Mouse (Mus musculus) lung, adult 10 weeks (tissue): Measurements from ENCODE around the gene Rpl39l. TPM values are rescaled to one million over a fixed set of nuclear protein-coding genes. Genes with fewer than 3 reads are reported as not detected.

Source experiments
- polyA plus RNA-seq: library from polyadenylated mRNA; stranded (reverse); fragments of 350-450 nt; fragmentation: Illumina TruSeq; extraction: RNeasy Lipid Tissue Mini Kit (QIAGEN cat#74804); gene quantifications from one replicate; pipeline ENCODE4 v1.2.3, GENCODE M21; 2014; ENCODE audit warnings: low read depth, low replicate concordance; ENCODE audit not compliant: insufficient read depth

The Rpl39l gene
- polyA plus RNA-seq: 0.58 TPM

DNA sequence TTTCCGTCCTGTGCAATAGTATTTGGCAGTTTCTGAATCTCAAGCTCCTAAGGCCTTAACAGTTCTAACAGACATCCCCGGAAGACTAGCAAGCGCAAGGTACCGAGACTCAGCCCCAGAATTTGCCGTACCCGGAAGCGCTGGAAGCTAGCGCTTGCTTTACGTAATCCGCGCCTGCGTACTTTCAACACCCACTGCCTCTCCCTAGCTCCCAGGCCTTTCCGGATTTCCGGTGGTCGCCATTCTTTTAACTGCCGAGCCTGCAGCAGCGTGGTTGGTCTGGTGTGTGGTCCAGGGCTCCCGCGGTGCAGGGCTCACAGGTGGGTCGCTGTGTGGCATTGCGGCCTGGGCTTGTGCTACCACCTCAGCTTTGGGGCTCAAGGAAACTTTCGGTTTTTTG, at the start of gene Rpl39l:
Gene Rpl39l, plus strand, starts transcription at position 222 of the 400 bp plus-strand sequence.

DNA sequence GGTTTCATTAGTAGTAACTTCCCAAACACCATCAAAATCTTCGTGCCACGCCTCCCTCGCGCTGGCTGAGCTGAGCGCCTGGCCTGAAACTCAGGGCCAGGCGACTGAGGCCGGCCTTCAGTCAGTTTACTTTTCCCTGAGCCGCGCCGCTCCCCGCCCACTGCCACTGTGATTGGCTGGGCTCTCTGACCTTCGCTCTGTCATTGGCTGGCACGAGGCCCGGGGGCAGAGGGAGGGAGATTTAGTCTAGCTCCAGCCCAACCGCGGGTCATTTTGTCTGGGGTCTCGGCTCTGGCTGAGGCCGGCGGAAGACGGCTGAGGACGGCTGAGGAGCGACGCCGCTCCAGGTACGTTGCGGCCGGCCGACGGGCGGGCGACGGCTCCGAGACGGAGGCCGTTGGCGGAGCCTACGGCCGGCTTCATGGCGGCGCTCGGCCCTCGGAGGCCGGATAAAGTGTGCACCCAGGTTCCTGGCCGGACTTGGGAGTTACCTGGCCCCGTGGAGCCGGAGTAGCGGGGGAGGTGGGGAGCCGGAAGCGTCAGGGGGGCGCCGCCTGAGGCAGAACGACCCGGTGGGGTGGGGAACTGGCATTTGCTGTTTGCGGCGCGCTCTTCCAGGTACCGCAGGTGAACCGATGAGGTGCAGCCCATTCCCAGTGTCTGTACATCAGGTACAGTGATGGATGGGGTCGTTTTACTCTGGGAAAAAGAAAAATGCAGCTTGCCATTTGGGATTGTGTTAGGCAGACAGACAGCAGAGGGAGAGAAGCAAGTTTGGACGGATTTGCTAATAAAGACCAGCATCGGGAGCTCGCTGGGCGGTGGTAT, 22.9 kb downstream of the Rpl39l start, which contains the start of gene Atf7ip2:
Gene Atf7ip2, plus strand, starts transcription at position 34 of the 828 bp plus-strand sequence.

Other genes with a start within 250 kb of the Rpl39l start
- not detected for gene Grin2a, start 174.7 kb upstream of the Rpl39l start, polyA plus RNA-seq
- gene Atf7ip2, start 22.5 kb downstream of the Rpl39l start, polyA plus RNA-seq: not detected
- gene Emp2, start 143.7 kb downstream of the Rpl39l start, polyA plus RNA-seq: 456 TPM
- gene Tekt5, start 225.3 kb downstream of the Rpl39l start, polyA plus RNA-seq: 4.8 TPM
- gene Nubp1, start 241.7 kb downstream of the Rpl39l start, polyA plus RNA-seq: 18.7 TPM